Mouse (Mus musculus): ENCODE data around the gene Faim.

Faim gene

GRCm38 (mm10) chr9:98985800-98986475, at the start of gene Faim:
Gene Faim, plus strand, starts transcription at chr9:98986373.
- peak; percentile 99 for DNase-seq (ENCODE audit: low read depth, low spot score)

- no peak for DNase-seq (ENCODE audit: low read depth, low spot score)
Measured at GRCm38 (mm10) chr9:98939290-98939689, 46.9 kb upstream of the Faim start.

- DNase-seq (ENCODE audit: low read depth, low spot score) = no peak
Measured at GRCm38 (mm10) chr9:98952171-98953050, 33.8 kb upstream of the Faim start.

- no peak for DNase-seq (ENCODE audit: low read depth, low spot score)
Measured at GRCm38 (mm10) chr9:98953291-98953690, 32.9 kb upstream of the Faim start.

GRCm38 (mm10) chr9:98953830-98954229, 32.3 kb upstream of the Faim start:
- DNase-seq (ENCODE audit: low read depth, low spot score) = no peak

- no peak for DNase-seq (ENCODE audit: low read depth, low spot score)
Measured at GRCm38 (mm10) chr9:98954391-98955102, 31.6 kb upstream of the Faim start.

- no peak for DNase-seq (ENCODE audit: low read depth, low spot score)
Measured at GRCm38 (mm10) chr9:98955103-98955715, 31.0 kb upstream of the Faim start, which contains the start of gene Foxl2. Gene Foxl2, plus strand, starts transcription at chr9:98955288.

- DNase-seq (ENCODE audit: low read depth, low spot score) = no peak
Measured at GRCm38 (mm10) chr9:98955716-98956224, 30.4 kb upstream of the Faim start.

- no peak for DNase-seq (ENCODE audit: low read depth, low spot score)
Measured at GRCm38 (mm10) chr9:98956591-98957381, 29.4 kb upstream of the Faim start.

- DNase-seq (ENCODE audit: low read depth, low spot score) = no peak
Measured at GRCm38 (mm10) chr9:98957751-98958351, 28.3 kb upstream of the Faim start.

GRCm38 (mm10) chr9:98958628-98959027, 27.5 kb upstream of the Faim start:
- DNase-seq (ENCODE audit: low read depth, low spot score) = no peak

GRCm38 (mm10) chr9:98959851-98960250, 26.3 kb upstream of the Faim start:
- DNase-seq (ENCODE audit: low read depth, low spot score) = no peak

GRCm38 (mm10) chr9:98960348-98960747, 25.8 kb upstream of the Faim start:
- DNase-seq (ENCODE audit: low read depth, low spot score) = no peak

- DNase-seq (ENCODE audit: low read depth, low spot score) = no peak
Measured at GRCm38 (mm10) chr9:98961591-98962477, 24.3 kb upstream of the Faim start.

- no peak for DNase-seq (ENCODE audit: low read depth, low spot score)
Measured at GRCm38 (mm10) chr9:98962478-98963142, 23.6 kb upstream of the Faim start.

GRCm38 (mm10) chr9:98963661-98964060, 22.5 kb upstream of the Faim start:
- no peak for DNase-seq (ENCODE audit: low read depth, low spot score)

GRCm38 (mm10) chr9:98965084-98965483, 21.1 kb upstream of the Faim start:
- no peak for DNase-seq (ENCODE audit: low read depth, low spot score)

GRCm38 (mm10) chr9:98973101-98973521, 13.1 kb upstream of the Faim start:
- DNase-seq (ENCODE audit: low read depth, low spot score) = no peak

- no peak for DNase-seq (ENCODE audit: low read depth, low spot score)
Measured at GRCm38 (mm10) chr9:98973561-98973960, 12.6 kb upstream of the Faim start.

All from embryo, embryonic 11.5 days (tissue).